13 mouse cellular contexts compared by ENCODE assay signal in the genomic region with DNA sequence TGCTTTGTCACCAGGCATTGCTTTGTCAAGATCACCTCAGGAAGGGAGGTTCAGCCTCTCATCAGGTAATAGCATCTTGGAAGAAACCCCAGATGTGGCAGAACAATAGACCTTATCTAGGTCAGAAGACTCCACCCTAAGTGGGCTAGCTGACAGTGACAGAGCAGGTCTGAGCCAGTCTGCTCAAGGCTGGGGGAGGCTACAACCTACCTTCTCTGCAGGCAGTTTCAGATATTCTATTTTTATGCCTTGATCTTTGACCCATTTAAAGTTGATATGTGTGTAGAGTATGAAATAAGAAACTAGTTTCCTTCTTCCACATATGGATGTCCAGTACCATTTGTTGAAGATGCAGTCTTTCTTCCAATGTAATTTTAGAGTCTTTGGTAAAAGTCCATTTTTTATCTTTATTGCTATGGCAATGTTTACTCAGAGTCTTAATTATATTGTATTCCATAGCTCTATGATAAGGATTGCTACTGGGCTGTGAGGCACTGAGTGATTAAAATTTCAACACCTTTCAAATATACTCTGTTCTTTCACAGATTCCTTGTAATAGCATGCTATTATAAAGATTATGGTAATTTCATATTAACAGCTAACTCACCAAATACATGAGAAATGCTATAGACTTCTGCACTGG.
"Had no signal": no experiment of that assay in that cellular context is flagged by ENCODE, and none has a peak within 500 bp of the region (broad histone marks: within the 10 kb centered on the region; RNA-seq: fewer than 3 reads in every experiment).

No protein-coding gene starts in this region.

- H3K27ac ChIP-seq: kidney, embryonic 15.5 days; left cerebral cortex, adult 2 months; liver, embryonic 13.5 days had no signal

- H3K36me3 ChIP-seq: kidney, embryonic 15.5 days; liver, embryonic 13.5 days had no signal

- H3K27me3 ChIP-seq: kidney, embryonic 15.5 days; liver, embryonic 13.5 days had no signal

- DNase-seq: kidney, adult 8-10 months; kidney, postnatal 10 days; kidney, postnatal 36 days; layer of hippocampus, postnatal 36 days; liver, embryonic 13.5 days; lung, adult 2 months; lung, postnatal 14 days; lung, postnatal 4 days; midbrain, embryonic 14.5 days; thymus, postnatal 25 days had no signal

- H3K4me2 ChIP-seq: kidney, embryonic 15.5 days; liver, embryonic 13.5 days; midbrain, embryonic 11.5 days had no signal

- H3K4me1 ChIP-seq: kidney, embryonic 15.5 days; liver, embryonic 13.5 days had no signal

- H3K9ac ChIP-seq: kidney, embryonic 15.5 days; liver, embryonic 13.5 days had no signal

- H3K9me3 ChIP-seq: kidney, embryonic 15.5 days had no signal

- H3K4me3 ChIP-seq: kidney, embryonic 15.5 days; left cerebral cortex, adult 2 months; liver, embryonic 13.5 days had no signal
